Mouse (Mus musculus) stomach, postnatal 0 days (tissue): ENCODE data around the gene Scimp.

Source experiments
- CTCF ChIP-seq: IDR thresholded peaks from 2 replicates; pipeline ENCODE4 v1.5.1; 2016; ENCODE audit warnings: antibody characterized with exemption, low read depth, mild to moderate bottlenecking, moderate library complexity
- EP300 ChIP-seq: optimal IDR thresholded peaks from 2 replicates; pipeline ENCODE3; 2016; ENCODE audit warnings: antibody characterized with exemption

DNA sequence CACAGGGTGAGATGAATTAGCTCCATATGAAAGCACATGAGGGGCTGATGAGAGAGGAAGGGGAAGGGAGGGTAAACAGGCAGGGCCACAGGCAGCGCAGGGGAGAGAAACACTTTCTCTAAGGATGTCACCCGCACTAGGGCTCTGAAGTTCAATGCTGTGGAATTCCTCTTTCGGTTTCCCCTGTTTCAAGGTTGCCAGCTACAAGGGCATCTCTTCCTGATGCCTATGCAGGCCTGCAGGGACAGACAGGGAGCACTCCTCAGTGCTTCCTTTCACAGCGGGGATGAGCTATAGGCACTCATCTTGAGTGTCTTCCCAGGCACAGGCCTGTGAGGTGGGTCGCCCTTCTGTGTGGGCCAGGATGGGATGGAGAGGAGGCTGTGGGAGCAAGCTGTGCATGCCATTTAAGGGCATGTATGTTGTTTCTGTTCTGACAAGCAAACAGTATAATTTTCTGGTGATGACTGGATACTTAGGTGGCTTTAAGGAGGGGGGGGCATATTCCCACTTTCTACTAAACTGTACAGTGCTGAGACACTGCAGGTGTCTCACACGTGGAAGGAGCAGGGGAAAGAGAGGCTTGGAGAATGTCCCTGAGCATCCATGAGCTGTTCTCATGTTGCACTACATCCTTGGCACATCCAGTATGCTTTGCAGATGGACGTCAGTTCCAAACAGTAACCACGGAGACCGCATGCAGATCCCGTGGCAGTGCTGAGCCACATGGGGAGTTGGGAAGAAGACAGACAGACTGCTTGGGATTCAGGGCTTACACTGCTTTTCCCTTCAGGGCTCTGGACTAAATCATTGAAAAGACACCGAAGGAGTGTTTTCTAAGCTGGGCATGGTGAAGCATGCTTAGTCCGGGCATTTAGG lies 69.6 kb downstream of the Scimp start:
- no peak for TF ChIP-seq CTCF
- TF ChIP-seq EP300 = no peak
